Mouse (Mus musculus): ENCODE measurements around the gene Clmn. TPM values are rescaled to one million over a fixed set of nuclear protein-coding genes. Genes with fewer than 3 reads are reported as not detected.

Gene Clmn
- polyA plus RNA-seq, 1 experiment: not detected

- WGBS: 80% methylated on average over 3 of the region's 3 CpGs
- Histone ChIP-seq H3K4me1 (ENCODE audit: control insufficient read depth, insufficient read depth, low read length) (peaks cover 2% of the 10 kb centered on the region), H3K27ac (ENCODE audit: control insufficient read depth, insufficient read depth, low read depth, low read length, poor library complexity) (no peak overlapping the region), H3K4me3 (replicated peaks; ENCODE audit: control insufficient read depth, low read depth, low read length) (no peak overlapping the region)
- TF ChIP-seq POLR2A (IDR thresholded peaks at IDR 0.05; ENCODE audit: borderline replicate concordance, control insufficient read depth, low read depth, low read length): no peak
- TF ChIP-seq CTCF (IDR thresholded peaks at IDR 0.05; ENCODE audit: control insufficient read depth, insufficient read depth, low read length): no peak
These were observed 4.9 kb upstream of the Clmn start for GRCm38 (mm10) chr12:104869737-104870136.

- Histone ChIP-seq H3K4me3 (replicated peaks; ENCODE audit: control insufficient read depth, low read depth, low read length) (no peak overlapping the region), H3K27ac (ENCODE audit: control insufficient read depth, insufficient read depth, low read depth, low read length, poor library complexity) (no peak overlapping the region), H3K4me1 (ENCODE audit: control insufficient read depth, insufficient read depth, low read length) (peaks cover 2% of the 10 kb centered on the region)
- 44% methylated on average over 3 of the region's 3 CpGs for WGBS
- TF ChIP-seq CTCF (IDR thresholded peaks at IDR 0.05; ENCODE audit: control insufficient read depth, insufficient read depth, low read length) (no peak), POLR2A (IDR thresholded peaks at IDR 0.05; ENCODE audit: borderline replicate concordance, control insufficient read depth, low read depth, low read length) (no peak)
These were observed 3.6 kb upstream of the Clmn start for GRCm38 (mm10) chr12:104868430-104868829.

GRCm38 (mm10) chr12:104867851-104868250 is 3.0 kb upstream of the Clmn start:
- H3K27ac ChIP-seq (ENCODE audit: control insufficient read depth, insufficient read depth, low read depth, low read length, poor library complexity): no peak overlapping the region
- 72% methylated on average over 6 of the region's 6 CpGs for WGBS
- H3K4me1 ChIP-seq (ENCODE audit: control insufficient read depth, insufficient read depth, low read length): peaks cover 2% of the 10 kb centered on the region
- TF ChIP-seq CTCF (IDR thresholded peaks at IDR 0.05; ENCODE audit: control insufficient read depth, insufficient read depth, low read length): no peak
- no peak for TF ChIP-seq POLR2A (IDR thresholded peaks at IDR 0.05; ENCODE audit: borderline replicate concordance, control insufficient read depth, low read depth, low read length)
- H3K4me3 ChIP-seq (replicated peaks; ENCODE audit: control insufficient read depth, low read depth, low read length): no peak overlapping the region

- H3K27ac ChIP-seq (ENCODE audit: control insufficient read depth, insufficient read depth, low read depth, low read length, poor library complexity): no peak overlapping the region
- no peak for TF ChIP-seq POLR2A (IDR thresholded peaks at IDR 0.05; ENCODE audit: borderline replicate concordance, control insufficient read depth, low read depth, low read length)
- no peak for TF ChIP-seq CTCF (IDR thresholded peaks at IDR 0.05; ENCODE audit: control insufficient read depth, insufficient read depth, low read length)
- no peak overlapping the region for H3K4me3 ChIP-seq (replicated peaks; ENCODE audit: control insufficient read depth, low read depth, low read length)
- H3K4me1 ChIP-seq (ENCODE audit: control insufficient read depth, insufficient read depth, low read length): peaks cover 2% of the 10 kb centered on the region
- WGBS: 13% methylated on average over 7 of the region's 10 CpGs
These were observed 275 bp upstream of the Clmn start for GRCm38 (mm10) chr12:104865166-104865535.

- 64% methylated on average over 7 of the region's 7 CpGs for WGBS
- no peak overlapping the region for H3K27ac ChIP-seq (ENCODE audit: control insufficient read depth, insufficient read depth, low read depth, low read length, poor library complexity)
- TF ChIP-seq CTCF (IDR thresholded peaks at IDR 0.05; ENCODE audit: control insufficient read depth, insufficient read depth, low read length) (no peak), POLR2A (IDR thresholded peaks at IDR 0.05; ENCODE audit: borderline replicate concordance, control insufficient read depth, low read depth, low read length) (no peak)
- peaks cover 2% of the 10 kb centered on the region for H3K4me1 ChIP-seq (ENCODE audit: control insufficient read depth, insufficient read depth, low read length)
- H3K4me3 ChIP-seq (replicated peaks; ENCODE audit: control insufficient read depth, low read depth, low read length): no peak overlapping the region
These were observed 1.2 kb downstream of the Clmn start for GRCm38 (mm10) chr12:104863653-104864052.

GRCm38 (mm10) chr12:104859140-104859539 is 5.7 kb downstream of the Clmn start:
- Histone ChIP-seq H3K4me1 (ENCODE audit: control insufficient read depth, insufficient read depth, low read length) (no peaks in the 10 kb centered on the region), H3K4me3 (replicated peaks; ENCODE audit: control insufficient read depth, low read depth, low read length) (no peak overlapping the region), H3K27ac (ENCODE audit: control insufficient read depth, insufficient read depth, low read depth, low read length, poor library complexity) (no peak overlapping the region)
- 67% methylated on average over 7 of the region's 7 CpGs for WGBS
- TF ChIP-seq CTCF (IDR thresholded peaks at IDR 0.05; ENCODE audit: control insufficient read depth, insufficient read depth, low read length): no peak
- no peak for TF ChIP-seq POLR2A (IDR thresholded peaks at IDR 0.05; ENCODE audit: borderline replicate concordance, control insufficient read depth, low read depth, low read length)

GRCm38 (mm10) chr12:104858732-104859131 is 6.1 kb downstream of the Clmn start:
- H3K4me1 ChIP-seq (ENCODE audit: control insufficient read depth, insufficient read depth, low read length): no peaks in the 10 kb centered on the region
- no peak for TF ChIP-seq CTCF (IDR thresholded peaks at IDR 0.05; ENCODE audit: control insufficient read depth, insufficient read depth, low read length)
- TF ChIP-seq POLR2A (IDR thresholded peaks at IDR 0.05; ENCODE audit: borderline replicate concordance, control insufficient read depth, low read depth, low read length): no peak
- H3K27ac ChIP-seq (ENCODE audit: control insufficient read depth, insufficient read depth, low read depth, low read length, poor library complexity): no peak overlapping the region
- H3K4me3 ChIP-seq (replicated peaks; ENCODE audit: control insufficient read depth, low read depth, low read length): no peak overlapping the region
- WGBS: 80% methylated on average over 5 of the region's 5 CpGs

GRCm38 (mm10) chr12:104857614-104858013 is 7.3 kb downstream of the Clmn start:
- no peaks in the 10 kb centered on the region for H3K4me1 ChIP-seq (ENCODE audit: control insufficient read depth, insufficient read depth, low read length)
- no peak overlapping the region for H3K27ac ChIP-seq (ENCODE audit: control insufficient read depth, insufficient read depth, low read depth, low read length, poor library complexity)
- no peak for TF ChIP-seq CTCF (IDR thresholded peaks at IDR 0.05; ENCODE audit: control insufficient read depth, insufficient read depth, low read length)
- no peak for TF ChIP-seq POLR2A (IDR thresholded peaks at IDR 0.05; ENCODE audit: borderline replicate concordance, control insufficient read depth, low read depth, low read length)
- WGBS: 79% methylated on average over 10 of the region's 10 CpGs
- H3K4me3 ChIP-seq (replicated peaks; ENCODE audit: control insufficient read depth, low read depth, low read length): no peak overlapping the region

- WGBS: 76% methylated on average over 3 of the region's 3 CpGs
- TF ChIP-seq POLR2A (IDR thresholded peaks at IDR 0.05; ENCODE audit: borderline replicate concordance, control insufficient read depth, low read depth, low read length): no peak
- no peaks in the 10 kb centered on the region for H3K4me1 ChIP-seq (ENCODE audit: control insufficient read depth, insufficient read depth, low read length)
- H3K27ac ChIP-seq (ENCODE audit: control insufficient read depth, insufficient read depth, low read depth, low read length, poor library complexity): no peak overlapping the region
- no peak overlapping the region for H3K4me3 ChIP-seq (replicated peaks; ENCODE audit: control insufficient read depth, low read depth, low read length)
These were observed 8.3 kb downstream of the Clmn start for GRCm38 (mm10) chr12:104856540-104856939.

Measured in bone marrow, adult 2 months (tissue).